Mouse (Mus musculus): Measurements from ENCODE around the gene Ttll9.

DNA sequence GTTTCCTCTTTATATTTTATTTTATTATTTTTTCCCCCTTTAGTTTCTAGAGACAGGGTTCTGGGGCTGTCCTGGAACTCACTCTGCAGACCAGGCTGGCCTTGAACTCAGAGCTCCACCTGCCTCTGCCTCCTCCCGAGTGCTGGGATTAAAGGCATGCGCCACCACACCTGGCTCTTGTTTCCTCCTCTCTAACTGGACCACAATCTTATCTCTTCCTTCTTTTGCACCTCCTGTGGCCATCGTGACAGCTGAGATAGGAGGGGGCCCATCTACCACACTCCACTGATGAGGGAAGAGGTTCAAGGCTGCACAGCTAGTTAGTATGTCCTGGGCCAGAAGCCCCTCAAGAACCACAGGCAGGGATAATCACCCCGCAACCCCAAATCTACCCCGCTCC lies 37.7 kb upstream of the Ttll9 start:
- TF ChIP-seq CTCF (IDR thresholded peaks at IDR 0.05; ENCODE audit: insufficient read depth, low read length) (no peak), POLR2A (IDR thresholded peaks at IDR 0.05; ENCODE audit: borderline replicate concordance, extremely low read depth, low read depth, low read length) (no peak)
